Mouse (Mus musculus) E14TG2a.4 (cell line): ENCODE results near the gene Rrp1.

Experiments used
- H3K27me3 ChIP-seq: 2 replicates; pipeline ENCODE4 v1.6.1; 2014; ENCODE audit warnings: low read length, control low read depth; ENCODE audit not compliant: insufficient read depth
- H3K36me3 ChIP-seq: 2 replicates; pipeline ENCODE4 v1.6.1; 2014; ENCODE audit warnings: low read length, control low read depth; ENCODE audit not compliant: insufficient read depth
- H3K4me1 ChIP-seq: replicated peaks from 2 replicates; pipeline ENCODE4 v1.6.1; 2014; ENCODE audit warnings: low read depth, low read length, control low read depth
- H3K4me3 ChIP-seq: replicated peaks from 2 replicates; pipeline ENCODE4 v1.5.1; 2014; ENCODE audit warnings: mild to moderate bottlenecking, low read length
- H3K9me3 ChIP-seq: 2 replicates; pipeline ENCODE4 v1.6.1; 2014; ENCODE audit warnings: low read length, control low read depth
- CTCF ChIP-seq: conservative IDR thresholded peaks from 2 replicates; pipeline ENCODE4 v1.5.1; 2014; ENCODE audit warnings: low read length
- NANOG ChIP-seq: IDR thresholded peaks from 2 replicates; pipeline ENCODE4 v1.6.1; 2014; ENCODE audit warnings: borderline replicate concordance, low read length, mixed read lengths
- POU5F1 ChIP-seq: IDR thresholded peaks from 2 replicates; pipeline ENCODE4 v1.6.1; 2014; ENCODE audit warnings: low read length, borderline replicate concordance

The Rrp1 gene

GRCm38 (mm10) chr10:78372681-78373668 lies 39.9 kb downstream of the Rrp1 start:
- Histone ChIP-seq H3K27me3 (peaks cover 66% of the 10 kb centered on the region), H3K9me3 (peaks cover 8% of the 10 kb centered on the region), H3K4me3 (peak overlapping the region; percentile 64), H3K4me1 (peaks cover 74% of the 10 kb centered on the region), H3K36me3 (no peaks in the 10 kb centered on the region)
- TF ChIP-seq CTCF (no peak), POU5F1 (peak; percentile 70; the same call in 1 of the 2 replicates)

- peak overlapping the region; percentile 64 for H3K4me3 ChIP-seq
- H3K27me3 ChIP-seq: peaks cover 66% of the 10 kb centered on the region
- no peaks in the 10 kb centered on the region for H3K36me3 ChIP-seq
- no peak for TF ChIP-seq CTCF
- no peak for TF ChIP-seq NANOG
- TF ChIP-seq POU5F1: no peak
- peaks cover 8% of the 10 kb centered on the region for H3K9me3 ChIP-seq
- H3K4me1 ChIP-seq: peaks cover 79% of the 10 kb centered on the region
Observed at GRCm38 (mm10) chr10:78371746-78372145, 41.1 kb downstream of the Rrp1 start.

GRCm38 (mm10) chr10:78367586-78367985 lies 45.3 kb downstream of the Rrp1 start:
- no peak for TF ChIP-seq POU5F1
- TF ChIP-seq NANOG: no peak
- TF ChIP-seq CTCF: no peak
- H3K4me3 ChIP-seq: peak overlapping the region; percentile 49

GRCm38 (mm10) chr10:78366851-78367312 lies 46.0 kb downstream of the Rrp1 start:
- Histone ChIP-seq H3K9me3 (no peaks in the 10 kb centered on the region), H3K4me3 (peak overlapping the region; percentile 49), H3K36me3 (no peaks in the 10 kb centered on the region), H3K27me3 (peaks cover 43% of the 10 kb centered on the region), H3K4me1 (peaks cover 92% of the 10 kb centered on the region)
- TF ChIP-seq CTCF (no peak), NANOG (no peak), POU5F1 (no peak)

More at GRCm38 (mm10) chr10:78367586-78367985, 45.3 kb downstream of the Rrp1 start:
- Histone ChIP-seq H3K36me3 (no peaks in the 10 kb centered on the region), H3K4me1 (peaks cover 93% of the 10 kb centered on the region), H3K9me3 (no peaks in the 10 kb centered on the region), H3K27me3 (peaks cover 45% of the 10 kb centered on the region)

- Histone ChIP-seq H3K4me1 (peaks cover 87% of the 10 kb centered on the region), H3K4me3 (peak overlapping the region; percentile 59), H3K9me3 (no peaks in the 10 kb centered on the region), H3K36me3 (no peaks in the 10 kb centered on the region), H3K27me3 (peaks cover 43% of the 10 kb centered on the region)
- TF ChIP-seq POU5F1: peak; percentile 63; the same call in 1 of the 2 replicates
- TF ChIP-seq NANOG: 0 out of 2 replicates have a peak, but pooled peaks have one; percentile 4
- TF ChIP-seq CTCF: no peak
Observed at GRCm38 (mm10) chr10:78366195-78366834, 46.5 kb downstream of the Rrp1 start.

GRCm38 (mm10) chr10:78365555-78365954 lies 47.3 kb downstream of the Rrp1 start:
- Histone ChIP-seq H3K27me3 (peaks cover 41% of the 10 kb centered on the region), H3K9me3 (no peaks in the 10 kb centered on the region), H3K36me3 (no peaks in the 10 kb centered on the region), H3K4me3 (peak overlapping the region; percentile 59), H3K4me1 (peaks cover 80% of the 10 kb centered on the region)
- TF ChIP-seq CTCF: no peak
- no peak for TF ChIP-seq POU5F1
- no peak for TF ChIP-seq NANOG

- no peak overlapping the region for H3K4me3 ChIP-seq
- H3K4me1 ChIP-seq: peaks cover 66% of the 10 kb centered on the region
- H3K27me3 ChIP-seq: peaks cover 39% of the 10 kb centered on the region
- TF ChIP-seq CTCF: no peak
- no peak for TF ChIP-seq POU5F1
- TF ChIP-seq NANOG: no peak
- no peaks in the 10 kb centered on the region for H3K9me3 ChIP-seq
- no peaks in the 10 kb centered on the region for H3K36me3 ChIP-seq
Observed at GRCm38 (mm10) chr10:78364106-78364505, 48.7 kb downstream of the Rrp1 start.

GRCm38 (mm10) chr10:78363366-78363765 lies 49.5 kb downstream of the Rrp1 start:
- H3K4me3 ChIP-seq: no peak overlapping the region
- peaks cover 33% of the 10 kb centered on the region for H3K27me3 ChIP-seq
- H3K4me1 ChIP-seq: peaks cover 58% of the 10 kb centered on the region
- no peaks in the 10 kb centered on the region for H3K36me3 ChIP-seq
- no peaks in the 10 kb centered on the region for H3K9me3 ChIP-seq
- TF ChIP-seq POU5F1 (no peak), NANOG (no peak), CTCF (no peak)
